Mouse (Mus musculus) megakaryocyte, embryonic 14.5 days (primary cell): ENCODE measurements at regions not wholly inside any gene's neighbourhood (a gene's known extent, or its start where the extent isn't known, plus 50 kb on each side); places are given as distances from the start of the nearest gene placed in this dataset.

Experiments used
- H3K27me3 ChIP-seq: replicated peaks from 2 replicates; pipeline ENCODE3; 2012; ENCODE audit warnings: inconsistent platforms
- H3K36me3 ChIP-seq: replicated peaks from 2 replicates; pipeline ENCODE3; 2012; ENCODE audit warnings: low read length, inconsistent platforms, mixed read lengths
- H3K4me1 ChIP-seq: 2 replicates; pipeline ENCODE4 v1.6.1; 2012; ENCODE audit warnings: inconsistent platforms
- H3K4me3 ChIP-seq: replicated peaks from 2 replicates; pipeline ENCODE3; 2012; ENCODE audit warnings: moderate library complexity, mild to moderate bottlenecking, inconsistent platforms
- H3K9me3 ChIP-seq: 2 replicates; pipeline ENCODE4 v1.6.1; 2012; ENCODE audit warnings: inconsistent platforms
- FLI1 ChIP-seq: IDR thresholded peaks from 2 replicates; pipeline ENCODE4 v1.6.1; 2012; ENCODE audit warnings: low read length, inconsistent platforms, mixed read lengths
- GATA1 ChIP-seq: IDR thresholded peaks from 3 replicates; pipeline ENCODE4 v1.6.1; 2012; ENCODE audit warnings: mixed read lengths, low read length, inconsistent platforms, borderline replicate concordance

- TF ChIP-seq GATA1 (no peak), FLI1 (no peak)
- Histone ChIP-seq H3K27me3 (no peaks in the 10 kb centered on the region), H3K4me1 (no peaks in the 10 kb centered on the region), H3K4me3 (no peak overlapping the region), H3K9me3 (no peaks in the 10 kb centered on the region), H3K36me3 (no peaks in the 10 kb centered on the region)
Observed at GRCm38 (mm10) chr15:67495001-67495658, 994.4 kb upstream of the Lrrc6 start.

- no peaks in the 10 kb centered on the region for H3K9me3 ChIP-seq
Observed at GRCm38 (mm10) chr15:67481733-67482132, 981.0 kb upstream of the Lrrc6 start.

GRCm38 (mm10) chr15:67474325-67474724 is 973.6 kb upstream of the Lrrc6 start:
- H3K4me1 ChIP-seq, result peaks cover 11% of the 10 kb centered on the region; the same call in 1 of the 2 replicates
- no peaks in the 10 kb centered on the region for H3K36me3 ChIP-seq
- H3K27me3 ChIP-seq, result no peaks in the 10 kb centered on the region
- H3K4me3 ChIP-seq, result no peak overlapping the region
- H3K9me3 ChIP-seq, result no peaks in the 10 kb centered on the region
- TF ChIP-seq FLI1 (no peak), GATA1 (no peak)

More at GRCm38 (mm10) chr15:67481733-67482132, 981.0 kb upstream of the Lrrc6 start:
- Histone ChIP-seq H3K4me1 (peaks cover 34% of the 10 kb centered on the region), H3K27me3 (no peaks in the 10 kb centered on the region), H3K4me3 (no peak overlapping the region), H3K36me3 (no peaks in the 10 kb centered on the region)
- TF ChIP-seq FLI1 (no peak), GATA1 (no peak)

GRCm38 (mm10) chr15:67472979-67473378 is 972.3 kb upstream of the Lrrc6 start:
- Histone ChIP-seq H3K36me3 (no peaks in the 10 kb centered on the region), H3K4me1 (peaks cover 9% of the 10 kb centered on the region; the same call in 1 of the 2 replicates), H3K9me3 (no peaks in the 10 kb centered on the region), H3K27me3 (no peaks in the 10 kb centered on the region), H3K4me3 (no peak overlapping the region)
- TF ChIP-seq FLI1 (no peak), GATA1 (no peak)

GRCm38 (mm10) chr15:67471283-67471682 is 970.6 kb upstream of the Lrrc6 start:
- no peak for TF ChIP-seq FLI1
- no peak for TF ChIP-seq GATA1
- no peaks in the 10 kb centered on the region for H3K9me3 ChIP-seq
- no peak overlapping the region for H3K4me3 ChIP-seq
- H3K36me3 ChIP-seq, result no peaks in the 10 kb centered on the region
- H3K27me3 ChIP-seq, result no peaks in the 10 kb centered on the region
- peaks cover 21% of the 10 kb centered on the region for H3K4me1 ChIP-seq

GRCm38 (mm10) chr15:67470036-67470435 is 969.3 kb upstream of the Lrrc6 start:
- Histone ChIP-seq H3K36me3 (no peaks in the 10 kb centered on the region), H3K27me3 (no peaks in the 10 kb centered on the region), H3K9me3 (no peaks in the 10 kb centered on the region), H3K4me1 (peaks cover 24% of the 10 kb centered on the region), H3K4me3 (no peak overlapping the region)
- TF ChIP-seq GATA1 (no peak), FLI1 (no peak)

- TF ChIP-seq GATA1 (no peak), FLI1 (no peak)
- H3K36me3 ChIP-seq, result no peaks in the 10 kb centered on the region
- peaks cover 20% of the 10 kb centered on the region for H3K4me1 ChIP-seq
Observed at GRCm38 (mm10) chr15:67467404-67468345, 967.0 kb upstream of the Lrrc6 start.

GRCm38 (mm10) chr15:67462863-67463262 is 962.2 kb upstream of the Lrrc6 start:
- Histone ChIP-seq H3K36me3 (no peaks in the 10 kb centered on the region), H3K4me3 (no peak overlapping the region), H3K4me1 (peaks cover 42% of the 10 kb centered on the region), H3K27me3 (no peaks in the 10 kb centered on the region), H3K9me3 (no peaks in the 10 kb centered on the region)
- no peak for TF ChIP-seq FLI1
- no peak for TF ChIP-seq GATA1

More at GRCm38 (mm10) chr15:67467404-67468345, 967.0 kb upstream of the Lrrc6 start:
- Histone ChIP-seq H3K9me3 (no peaks in the 10 kb centered on the region), H3K4me3 (no peak overlapping the region), H3K27me3 (no peaks in the 10 kb centered on the region)

GRCm38 (mm10) chr15:67460384-67460783 is 959.7 kb upstream of the Lrrc6 start:
- H3K4me3 ChIP-seq, result no peak overlapping the region
- H3K9me3 ChIP-seq, result no peaks in the 10 kb centered on the region
- peaks cover 35% of the 10 kb centered on the region for H3K4me1 ChIP-seq
- H3K27me3 ChIP-seq, result no peaks in the 10 kb centered on the region
- H3K36me3 ChIP-seq, result no peaks in the 10 kb centered on the region
- TF ChIP-seq FLI1 (no peak), GATA1 (no peak)

- Histone ChIP-seq H3K27me3 (no peaks in the 10 kb centered on the region), H3K36me3 (no peaks in the 10 kb centered on the region), H3K9me3 (no peaks in the 10 kb centered on the region), H3K4me3 (no peak overlapping the region), H3K4me1 (peaks cover 4% of the 10 kb centered on the region; the same call in 1 of the 2 replicates)
- no peak for TF ChIP-seq FLI1
- no peak for TF ChIP-seq GATA1
Observed at GRCm38 (mm10) chr15:67434284-67434683, 933.6 kb upstream of the Lrrc6 start.
